Mouse (Mus musculus): ENCODE results near the gene 1700025C18Rik. TPM values are rescaled to one million over a fixed set of nuclear protein-coding genes. Genes with fewer than 3 reads are reported as not detected.

1700025C18Rik gene
- not detected for total RNA-seq (2023)

DNA sequence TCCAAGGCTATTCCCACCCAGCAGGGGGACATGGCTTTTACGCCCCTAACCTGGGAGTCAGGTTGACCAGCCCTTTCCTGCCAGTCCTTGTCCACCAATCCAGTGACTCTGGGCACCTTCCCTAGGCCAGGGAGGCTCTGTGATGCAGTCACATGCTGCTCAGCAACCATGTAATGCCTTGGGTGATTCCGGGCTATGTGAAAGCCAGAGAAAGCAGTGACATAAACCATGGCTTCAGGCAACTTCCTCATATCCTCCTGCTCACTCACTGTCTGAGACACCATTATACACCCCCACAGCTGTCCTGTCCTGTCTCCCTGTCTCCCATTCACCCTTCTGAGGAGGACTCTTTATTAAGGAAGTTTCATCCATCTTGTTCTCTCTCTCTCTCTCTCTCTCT is at the start of gene 1700025C18Rik:
1700025C18Rik (minus strand) TSS at position 101 of the 400 bp plus-strand sequence.

DNA sequence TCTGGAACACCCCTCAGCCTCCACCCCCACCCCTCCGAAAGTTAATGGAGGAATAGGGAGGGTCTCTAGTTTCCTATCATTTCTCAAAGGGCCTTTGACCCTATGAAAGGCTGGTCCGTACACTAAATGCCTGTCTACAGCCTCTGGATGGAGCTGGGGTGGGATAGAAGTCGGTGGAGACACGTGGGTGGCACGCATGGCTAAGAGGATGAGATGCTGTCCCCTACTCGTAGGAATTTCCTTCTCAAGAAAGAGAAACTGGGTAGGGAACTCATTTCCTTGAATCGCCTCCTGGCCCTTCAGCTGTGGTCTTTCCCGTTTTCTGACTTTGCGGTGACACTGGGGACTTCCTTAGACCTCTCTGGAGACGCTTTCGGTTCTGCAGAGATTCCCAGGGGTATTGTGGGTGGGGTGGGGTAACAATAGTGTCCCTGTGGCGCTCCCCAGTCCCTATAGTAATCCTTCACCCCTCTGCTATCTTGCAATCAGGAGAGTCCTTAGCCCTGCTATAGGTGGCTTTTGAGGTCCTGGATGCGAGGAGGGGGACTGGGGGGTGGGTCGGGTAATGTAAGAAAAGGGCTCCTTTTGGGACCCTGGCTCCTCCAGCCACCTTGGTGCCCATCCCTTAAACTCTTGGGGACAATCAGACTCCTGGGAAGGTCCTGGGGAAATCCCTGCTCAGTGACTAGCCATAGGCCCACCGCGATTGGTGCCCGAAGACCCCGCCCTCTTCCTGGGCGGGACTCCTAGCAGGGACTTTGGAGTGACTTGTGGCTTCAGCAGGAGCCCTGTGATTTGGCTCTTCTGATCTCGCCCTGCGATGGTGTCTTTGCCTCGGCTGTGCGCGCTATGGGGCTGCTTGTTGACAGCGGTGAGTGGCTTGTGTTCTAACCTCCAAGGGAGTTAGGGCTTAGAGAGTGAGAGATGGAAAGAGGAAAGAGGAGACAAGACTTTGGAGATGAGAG is 35.4 kb downstream of the 1700025C18Rik start, which contains the start of gene Cd40:
Cd40 (plus strand) TSS at position 740 of the 965 bp plus-strand sequence.

GRCm38 (mm10) chr2:165034131-165035057 is 56.2 kb downstream of the 1700025C18Rik start, which contains the start of gene Ncoa5:
Ncoa5 (minus strand) TSS chr2:165034867.

Other genes starting within 250 kb of the 1700025C18Rik start
- 100 to 1,000 TPM; 140 to 168 TPM for gene Pltp, start 233.0 kb downstream of the 1700025C18Rik start, total RNA-seq (2023)
- 10 to 100 TPM; 63.6 to 70.6 TPM for gene Pcif1, start 211.4 kb downstream of the 1700025C18Rik start, total RNA-seq (2023)
- 10 to 100 TPM; 38.3 to 38.8 TPM for gene Zfp335, start 179.0 kb downstream of the 1700025C18Rik start, total RNA-seq (2023)
- gene Mmp9, start 150.0 kb downstream of the 1700025C18Rik start, total RNA-seq (2023) = under 1 TPM; 0.50 to 0.76 TPM
- gene Slc12a5, start 129.9 kb downstream of the 1700025C18Rik start, total RNA-seq (2023) = under 1 TPM; 0.18 to 1.00 TPM
- gene Ncoa5, start 55.9 kb downstream of the 1700025C18Rik start, total RNA-seq (2023) = 10 to 100 TPM; 34.4 to 35.2 TPM
- gene Cd40, start 35.1 kb downstream of the 1700025C18Rik start, total RNA-seq (2023) = 10 to 100 TPM; 34.0 to 35.6 TPM
- gene Cdh22, start 144.1 kb upstream of the 1700025C18Rik start, total RNA-seq (2023) = under 1 TPM; 0.68 to 0.91 TPM
- gene Slc35c2, start 197.1 kb upstream of the 1700025C18Rik start, total RNA-seq (2023) = 100 to 1,000 TPM; 107 to 120 TPM
- 100 to 1,000 TPM; 220 to 237 TPM for gene Elmo2, start 235.7 kb upstream of the 1700025C18Rik start, total RNA-seq (2023)